Mouse (Mus musculus) cerebellum, postnatal 10 days (tissue): Measurements from ENCODE around the gene Csgalnact2.

Source experiments
- DNase-seq, 2 experiments: peaks; one replicate each; pipeline ENCODE4 v3.0.0; 2021; ENCODE audit warnings: mixed read lengths in 2 of 2

Gene Csgalnact2

GRCm38 (mm10) chr6:118138731-118139709 is at the start of gene Csgalnact2:
Gene Csgalnact2, minus strand, starts transcription at chr6:118139140.
- peak; percentile 97 for DNase-seq

- DNase-seq: no peak
Observed at GRCm38 (mm10) chr6:118188599-118188998, 49.7 kb upstream of the Csgalnact2 start.

- no peak for DNase-seq
Observed at GRCm38 (mm10) chr6:118187285-118187641, 48.3 kb upstream of the Csgalnact2 start.

GRCm38 (mm10) chr6:118186620-118187284 is 47.8 kb upstream of the Csgalnact2 start:
- no peak for DNase-seq

DNA sequence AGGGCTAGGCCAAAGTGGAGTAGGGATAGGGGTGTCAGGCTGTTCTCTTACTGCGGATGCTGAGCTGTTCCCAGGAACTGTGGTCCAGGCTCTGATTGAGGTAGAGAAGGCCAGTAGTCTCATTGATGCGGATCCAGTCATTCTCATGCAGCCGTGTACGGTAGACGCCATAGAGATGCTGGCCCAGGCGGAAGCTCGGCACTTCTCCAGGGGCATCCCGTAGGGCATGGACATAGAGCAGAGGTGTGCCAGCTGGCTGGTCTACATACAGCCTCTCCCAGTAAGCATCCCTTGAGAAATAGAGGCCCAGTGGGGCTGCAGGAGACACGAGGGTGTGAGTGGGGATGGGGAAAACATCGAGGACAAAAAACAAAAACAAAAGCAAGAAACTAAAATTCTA is 45.2 kb upstream of the Csgalnact2 start:
- DNase-seq: peak; percentile 53 to 63

DNA sequence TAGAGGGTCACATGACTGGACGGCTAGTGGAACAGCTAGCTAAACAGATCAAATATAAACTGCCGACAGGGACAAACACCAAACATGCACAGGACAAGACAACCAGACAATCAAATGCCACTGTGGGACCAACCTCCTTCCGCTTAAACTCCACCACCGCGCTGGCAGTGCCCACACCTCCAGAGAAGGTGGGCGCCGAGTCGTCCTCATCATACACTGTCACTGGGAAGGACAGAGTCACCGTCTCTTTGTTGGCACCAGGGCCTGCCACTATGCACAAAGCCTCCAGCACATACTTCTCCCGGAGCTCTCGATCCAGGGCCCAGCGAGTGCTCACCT is 41.1 kb upstream of the Csgalnact2 start:
- DNase-seq: no peak

DNA sequence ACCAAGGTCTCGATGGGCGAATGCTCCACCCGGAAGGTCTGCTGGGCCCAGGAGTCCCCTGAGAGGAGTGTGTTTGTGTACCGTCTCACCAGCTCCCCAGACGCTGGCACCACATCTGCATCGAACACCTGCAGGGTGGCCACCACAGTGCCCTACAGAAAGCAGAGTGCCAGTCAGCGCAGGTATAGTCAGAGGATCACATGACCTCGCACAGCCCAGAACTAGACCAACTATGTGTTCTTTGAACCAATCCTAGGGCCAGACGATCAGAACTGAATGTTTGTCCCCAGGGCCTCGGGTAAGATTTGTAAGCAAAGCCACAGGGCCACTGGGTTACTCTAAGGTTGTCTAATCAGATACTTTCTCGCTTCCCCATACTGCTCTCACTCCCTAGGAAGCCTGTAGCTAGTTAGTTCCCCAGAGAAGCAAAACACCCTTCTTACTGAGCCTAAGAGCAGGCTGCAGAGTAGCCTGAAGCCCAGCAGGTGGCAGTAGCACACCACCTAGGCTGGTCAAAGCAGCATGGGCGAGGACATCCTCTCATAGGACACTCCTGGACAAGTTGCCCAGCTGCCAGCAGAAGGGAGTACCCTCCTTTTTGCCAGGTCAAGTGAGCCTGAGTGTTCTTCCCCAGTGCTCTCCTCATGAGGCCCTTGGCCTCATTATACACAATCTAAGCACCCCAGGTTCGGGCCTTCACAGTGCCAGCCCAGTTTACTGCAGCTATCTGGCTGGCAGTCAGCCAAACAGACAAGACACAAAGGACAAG is 40.6 kb upstream of the Csgalnact2 start:
- DNase-seq: peak; percentile 85 to 87

DNA sequence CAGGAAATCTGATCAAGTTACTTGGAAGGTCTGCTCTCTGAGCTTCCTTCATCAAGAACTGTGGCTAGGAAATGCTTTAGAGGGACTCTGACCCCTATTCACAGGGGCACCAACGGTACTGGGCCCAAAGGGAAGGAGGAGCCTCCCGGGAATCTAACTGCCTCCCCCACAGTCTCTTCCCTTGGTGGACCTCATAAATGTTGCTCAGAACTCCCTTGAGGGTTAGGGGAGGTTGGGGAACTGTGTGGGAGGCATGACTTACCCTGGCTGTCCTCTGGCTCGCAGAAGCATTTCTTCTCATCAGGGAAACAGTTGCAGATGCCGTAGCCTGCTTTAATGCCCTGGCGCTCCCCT is 35.0 kb upstream of the Csgalnact2 start:
- DNase-seq: no peak

GRCm38 (mm10) chr6:118173251-118173974 is 34.5 kb upstream of the Csgalnact2 start:
- no peak for DNase-seq

DNA sequence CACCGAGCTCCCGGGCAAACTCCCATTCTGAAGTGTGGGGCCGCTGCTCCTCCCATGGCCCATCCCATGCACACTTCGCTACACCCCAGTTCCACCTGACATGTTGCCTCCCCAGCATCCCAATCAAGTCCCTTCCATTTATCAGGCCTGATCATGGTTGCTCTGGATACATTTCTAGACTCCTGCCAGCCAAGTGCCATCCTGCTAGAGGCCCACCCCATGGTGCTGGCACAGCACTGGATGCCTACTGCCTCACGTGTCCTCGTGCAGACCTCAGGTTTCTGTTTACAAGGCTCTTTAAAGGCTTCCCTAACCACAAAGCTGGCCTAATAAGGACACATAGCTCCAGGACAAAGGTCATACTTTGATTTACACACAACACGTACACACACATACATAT is 32.4 kb upstream of the Csgalnact2 start:
- no peak for DNase-seq

DNA sequence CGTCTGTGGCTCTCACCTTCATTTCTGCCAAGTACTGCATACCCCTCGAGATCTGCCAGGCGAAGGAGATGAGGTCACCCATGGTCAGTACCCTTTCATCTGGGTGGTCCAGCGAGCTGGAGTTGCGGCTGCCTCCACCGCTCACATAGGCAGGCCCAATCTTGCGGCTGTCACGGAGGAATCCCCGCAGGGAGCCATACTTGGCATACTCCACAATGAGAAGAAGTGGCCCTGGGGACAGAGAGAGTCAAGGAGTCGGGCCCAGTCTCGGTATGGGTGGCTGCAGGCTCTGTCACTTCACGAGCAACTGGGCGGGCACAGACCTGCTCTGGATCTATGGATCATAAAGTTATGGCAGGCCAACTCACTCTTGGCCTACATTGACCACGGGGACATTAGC is 29.2 kb upstream of the Csgalnact2 start:
- DNase-seq: no peak

DNA sequence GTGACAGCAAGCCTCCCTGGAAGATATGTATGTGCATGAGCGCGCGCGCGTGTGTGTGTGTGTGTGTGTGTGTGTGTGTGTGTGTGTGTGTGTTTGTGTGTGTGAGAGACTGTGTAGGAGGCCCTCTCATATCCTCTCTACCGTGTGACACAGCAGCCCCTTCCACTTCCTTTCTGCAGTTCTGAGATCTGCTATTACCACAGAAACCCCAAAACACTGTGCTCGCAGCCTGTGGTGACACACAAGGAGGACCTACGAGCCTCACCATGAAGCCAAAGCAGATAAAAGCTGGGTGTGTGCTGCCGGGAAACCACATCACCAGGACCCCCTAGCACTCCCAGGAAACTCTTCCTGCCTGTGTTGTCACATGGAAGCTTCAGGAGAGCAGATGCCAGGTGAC is 28.1 kb upstream of the Csgalnact2 start:
- DNase-seq: no peak

- DNase-seq: no peak
Observed at GRCm38 (mm10) chr6:118165516-118165915, 26.6 kb upstream of the Csgalnact2 start.

GRCm38 (mm10) chr6:118164691-118165090 is 25.8 kb upstream of the Csgalnact2 start:
- DNase-seq: no peak

GRCm38 (mm10) chr6:118163086-118163485 is 24.1 kb upstream of the Csgalnact2 start:
- DNase-seq: no peak

DNA sequence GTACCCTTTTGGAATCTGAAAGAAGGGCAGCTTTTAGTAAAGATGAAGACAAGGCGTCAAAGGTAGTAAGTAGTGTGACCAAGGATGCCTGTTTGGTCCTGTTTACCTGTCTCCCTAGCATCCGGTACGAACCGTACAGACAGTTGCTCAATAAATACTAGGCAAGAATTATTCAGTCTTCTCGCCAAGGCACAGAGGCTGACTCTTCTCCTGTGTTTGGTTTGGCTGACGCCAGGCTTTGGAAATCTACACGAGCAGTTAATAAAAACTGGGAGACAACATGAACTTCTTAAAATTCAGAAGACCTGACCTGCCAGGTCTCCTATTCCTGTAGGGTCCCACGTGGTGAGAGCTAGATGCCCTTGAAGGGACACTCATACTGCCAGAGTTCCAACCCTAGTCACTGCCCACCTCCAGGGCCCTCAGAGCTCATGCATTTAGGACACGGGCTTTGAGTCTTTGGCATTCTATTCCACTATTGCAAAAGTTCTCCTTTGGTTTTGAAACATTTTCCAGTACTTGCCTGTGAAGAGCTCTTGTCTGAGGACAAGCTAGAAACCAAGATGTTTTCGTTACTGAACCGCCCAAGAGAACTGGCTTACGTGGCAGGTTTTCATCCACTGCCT is 23.6 kb upstream of the Csgalnact2 start:
- DNase-seq: no peak

DNA sequence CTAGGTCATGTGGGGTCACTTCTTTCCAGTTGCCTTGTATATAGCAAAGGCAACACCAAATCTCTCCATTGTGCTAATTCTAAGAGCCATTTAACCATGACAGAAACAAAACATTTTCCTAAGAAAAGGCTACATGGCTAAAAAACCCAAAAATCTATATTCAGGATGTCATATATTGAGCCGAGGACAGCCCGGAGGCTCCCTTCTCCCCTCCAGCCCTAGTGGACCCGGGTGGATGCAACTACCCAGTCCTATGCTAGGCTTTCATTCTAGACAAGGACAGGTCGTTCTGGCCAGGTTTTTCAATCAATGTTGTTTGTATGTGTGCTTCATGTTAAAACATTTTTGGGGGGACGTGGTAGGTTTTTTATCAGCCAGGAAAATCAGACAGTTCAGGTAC is 14.2 kb upstream of the Csgalnact2 start:
- DNase-seq: no peak

GRCm38 (mm10) chr6:118150988-118151387 is 12.0 kb upstream of the Csgalnact2 start:
- DNase-seq: no peak

GRCm38 (mm10) chr6:118150538-118150937 is 11.6 kb upstream of the Csgalnact2 start:
- DNase-seq: no peak

DNA sequence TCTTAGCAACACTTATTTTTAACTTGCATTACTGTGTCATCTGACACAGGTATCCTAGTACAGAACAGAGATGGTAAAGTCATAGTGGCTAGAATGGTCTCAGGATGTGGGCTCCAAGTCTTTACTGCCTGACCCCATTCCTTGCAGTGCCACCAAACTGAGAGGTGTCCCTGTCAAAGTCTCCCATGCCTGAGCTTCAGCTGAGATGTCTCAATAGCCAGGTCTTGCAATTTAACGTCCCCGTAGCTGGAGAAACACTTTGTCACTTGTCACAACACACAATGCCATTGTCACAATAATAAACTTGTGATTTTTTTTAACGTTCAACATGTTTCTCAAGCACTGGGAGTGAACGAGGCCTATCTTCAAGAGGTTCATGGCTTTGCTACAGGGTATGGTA is 11.2 kb upstream of the Csgalnact2 start:
- no peak for DNase-seq

- no peak for DNase-seq
Observed at GRCm38 (mm10) chr6:118140961-118141360, 2.0 kb upstream of the Csgalnact2 start.

GRCm38 (mm10) chr6:118137148-118137547 is 1.8 kb downstream of the Csgalnact2 start:
- DNase-seq: no peak
